Mouse (Mus musculus): ENCODE results near the gene Akap7. TPM values are rescaled to one million over a fixed set of nuclear protein-coding genes. Genes with fewer than 3 reads are reported as not detected.

Akap7 gene
- polyA plus RNA-seq, 1 experiment from 2014 or later = 23.1 TPM

- Histone ChIP-seq H3K9me3 (ENCODE audit: control insufficient read depth, low read length) (no peaks in the 10 kb centered on the region), H3K4me1 (replicated peaks; ENCODE audit: control insufficient read depth, insufficient read depth) (no peaks in the 10 kb centered on the region), H3K4me2 (replicated peaks; ENCODE audit: low read depth) (no peak overlapping the region), H3K36me3 (ENCODE audit: control insufficient read depth, insufficient read depth, low read length) (no peaks in the 10 kb centered on the region), H3K27me3 (ENCODE audit: control insufficient read depth, insufficient read depth, low read length) (no peaks in the 10 kb centered on the region), H3K9ac (ENCODE audit: low read length) (no peak overlapping the region), H3K27ac (replicated peaks) (no peak overlapping the region), H3K4me3 (ENCODE audit: low read depth, low read length) (no peak overlapping the region)
- no peak for ATAC-seq (ENCODE audit: low FRiP score, low TSS enrichment)
- TF ChIP-seq CTCF (IDR thresholded peaks at IDR 0.05; ENCODE audit: low read depth) (no peak), EP300 (optimal IDR thresholded peaks at IDR 0.05) (no peak)
- no peak for DNase-seq (ENCODE audit: low spot score)
- WGBS = 50% methylated on average over 2 of the region's 2 CpGs
Observed at GRCm38 (mm10) chr10:25161701-25162100, 146.0 kb downstream of the Akap7 start.

GRCm38 (mm10) chr10:25158651-25159050, 149.0 kb downstream of the Akap7 start:
- no peaks in the 10 kb centered on the region for H3K36me3 ChIP-seq (ENCODE audit: control insufficient read depth, insufficient read depth, low read length)
- DNase-seq (ENCODE audit: low spot score) (no peak), ATAC-seq (ENCODE audit: low FRiP score, low TSS enrichment) (no peak)
- TF ChIP-seq EP300 (optimal IDR thresholded peaks at IDR 0.05) (no peak), CTCF (IDR thresholded peaks at IDR 0.05; ENCODE audit: low read depth) (no peak)
- no peaks in the 10 kb centered on the region for H3K4me1 ChIP-seq (replicated peaks; ENCODE audit: control insufficient read depth, insufficient read depth)
- 78% methylated on average over 5 of the region's 5 CpGs for whole genome bisulfite sequencing
- no peaks in the 10 kb centered on the region for H3K9me3 ChIP-seq (ENCODE audit: control insufficient read depth, low read length)
- no peak overlapping the region for H3K4me3 ChIP-seq (ENCODE audit: low read depth, low read length)
- H3K27me3 ChIP-seq (ENCODE audit: control insufficient read depth, insufficient read depth, low read length) = no peaks in the 10 kb centered on the region
- H3K9ac ChIP-seq (ENCODE audit: low read length) = no peak overlapping the region
- H3K4me2 ChIP-seq (replicated peaks; ENCODE audit: low read depth) = no peak overlapping the region
- no peak overlapping the region for H3K27ac ChIP-seq (replicated peaks)

GRCm38 (mm10) chr10:25157339-25157738, 150.3 kb downstream of the Akap7 start:
- ATAC-seq (ENCODE audit: low FRiP score, low TSS enrichment) (no peak), DNase-seq (ENCODE audit: low spot score) (no peak)
- TF ChIP-seq EP300 (optimal IDR thresholded peaks at IDR 0.05) (no peak), CTCF (IDR thresholded peaks at IDR 0.05; ENCODE audit: low read depth) (no peak)
- no peaks in the 10 kb centered on the region for H3K27me3 ChIP-seq (ENCODE audit: control insufficient read depth, insufficient read depth, low read length)
- H3K9me3 ChIP-seq (ENCODE audit: control insufficient read depth, low read length) = no peaks in the 10 kb centered on the region
- no peak overlapping the region for H3K27ac ChIP-seq (replicated peaks)
- no peaks in the 10 kb centered on the region for H3K4me1 ChIP-seq (replicated peaks; ENCODE audit: control insufficient read depth, insufficient read depth)
- H3K4me2 ChIP-seq (replicated peaks; ENCODE audit: low read depth) = no peak overlapping the region
- H3K4me3 ChIP-seq (ENCODE audit: low read depth, low read length) = no peak overlapping the region
- no peaks in the 10 kb centered on the region for H3K36me3 ChIP-seq (ENCODE audit: control insufficient read depth, insufficient read depth, low read length)
- H3K9ac ChIP-seq (ENCODE audit: low read length) = no peak overlapping the region

- no peak for ATAC-seq (ENCODE audit: low FRiP score, low TSS enrichment)
- no peaks in the 10 kb centered on the region for H3K4me1 ChIP-seq (replicated peaks; ENCODE audit: control insufficient read depth, insufficient read depth)
- H3K27ac ChIP-seq (replicated peaks) = no peak overlapping the region
- no peak for DNase-seq (ENCODE audit: low spot score)
- H3K4me3 ChIP-seq (ENCODE audit: low read depth, low read length) = no peak overlapping the region
- H3K27me3 ChIP-seq (ENCODE audit: control insufficient read depth, insufficient read depth, low read length) = no peaks in the 10 kb centered on the region
- H3K4me2 ChIP-seq (replicated peaks; ENCODE audit: low read depth) = no peak overlapping the region
- no peak overlapping the region for H3K9ac ChIP-seq (ENCODE audit: low read length)
- no peak for TF ChIP-seq CTCF (IDR thresholded peaks at IDR 0.05; ENCODE audit: low read depth)
- TF ChIP-seq EP300 (optimal IDR thresholded peaks at IDR 0.05) = no peak
- H3K9me3 ChIP-seq (ENCODE audit: control insufficient read depth, low read length) = no peaks in the 10 kb centered on the region
- no peaks in the 10 kb centered on the region for H3K36me3 ChIP-seq (ENCODE audit: control insufficient read depth, insufficient read depth, low read length)
- 72% methylated on average over 6 of the region's 6 CpGs for WGBS
Observed at GRCm38 (mm10) chr10:25154225-25154624, 153.4 kb downstream of the Akap7 start.

DNA sequence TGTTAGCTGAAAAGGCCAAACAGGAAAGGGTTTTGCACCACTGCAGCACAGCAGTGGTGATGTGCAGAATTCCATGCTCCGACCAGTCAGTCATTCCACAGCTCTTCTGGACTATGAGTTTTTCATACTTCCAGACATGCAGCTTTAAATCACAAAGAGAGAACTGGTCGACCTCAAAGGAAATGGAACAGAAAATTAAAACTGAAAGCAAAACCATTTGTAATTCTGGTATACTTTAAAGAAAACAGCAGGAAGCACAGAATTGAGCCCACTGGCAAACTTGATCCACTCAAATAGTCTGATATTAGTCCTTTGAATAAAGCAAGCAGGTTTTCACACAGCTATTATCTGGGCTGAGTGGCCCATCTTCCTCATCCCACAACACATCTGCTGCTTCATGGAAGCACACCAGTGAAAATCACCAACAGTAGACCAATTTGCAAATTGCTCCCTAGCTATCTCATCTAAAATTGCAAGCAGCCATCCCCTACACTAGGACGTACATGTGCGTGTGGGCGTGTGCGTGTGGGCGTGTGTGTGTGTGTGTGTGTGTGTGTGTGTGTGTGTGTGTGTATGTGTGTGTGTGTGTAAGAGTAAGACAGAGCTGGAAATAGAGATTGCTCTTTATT, 156.4 kb downstream of the Akap7 start:
- H3K9me3 ChIP-seq (ENCODE audit: control insufficient read depth, low read length) = no peaks in the 10 kb centered on the region
- ATAC-seq (ENCODE audit: low FRiP score, low TSS enrichment) (no peak), DNase-seq (ENCODE audit: low spot score) (no peak)
- H3K4me2 ChIP-seq (replicated peaks; ENCODE audit: low read depth) = no peak overlapping the region
- H3K4me1 ChIP-seq (replicated peaks; ENCODE audit: control insufficient read depth, insufficient read depth) = no peaks in the 10 kb centered on the region
- H3K36me3 ChIP-seq (ENCODE audit: control insufficient read depth, insufficient read depth, low read length) = no peaks in the 10 kb centered on the region
- no peak overlapping the region for H3K4me3 ChIP-seq (ENCODE audit: low read depth, low read length)
- no peaks in the 10 kb centered on the region for H3K27me3 ChIP-seq (ENCODE audit: control insufficient read depth, insufficient read depth, low read length)
- 76% methylated on average over 7 of the region's 7 CpGs for WGBS
- H3K9ac ChIP-seq (ENCODE audit: low read length) = no peak overlapping the region
- H3K27ac ChIP-seq (replicated peaks) = no peak overlapping the region
- no peak for TF ChIP-seq EP300 (optimal IDR thresholded peaks at IDR 0.05)
- no peak for TF ChIP-seq CTCF (IDR thresholded peaks at IDR 0.05; ENCODE audit: low read depth)

DNA sequence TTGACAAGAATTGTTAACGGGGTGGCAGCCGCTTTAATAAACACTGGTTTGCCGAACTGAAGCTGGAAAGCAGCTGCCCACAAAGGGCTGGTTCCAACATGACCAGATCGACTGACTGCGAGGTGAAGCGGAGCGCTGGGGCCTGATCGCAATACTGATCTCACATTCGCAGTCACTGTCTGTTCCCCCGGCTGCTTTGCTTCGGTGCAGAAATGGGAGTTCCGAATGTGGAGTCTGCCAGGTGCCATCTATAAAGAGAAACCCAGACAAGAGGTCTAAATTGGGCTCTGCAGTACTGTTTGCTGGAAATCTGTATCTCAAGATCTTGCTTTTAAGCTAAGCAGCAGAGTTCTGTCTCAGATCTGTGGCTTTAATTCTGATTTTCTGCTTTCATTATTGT, 161.8 kb downstream of the Akap7 start:
- no peak overlapping the region for H3K4me2 ChIP-seq (replicated peaks; ENCODE audit: low read depth)

More for the DNA sequence above, 161.8 kb downstream of the Akap7 start:
- H3K4me1 ChIP-seq (replicated peaks; ENCODE audit: control insufficient read depth, insufficient read depth) = no peaks in the 10 kb centered on the region
- TF ChIP-seq CTCF (IDR thresholded peaks at IDR 0.05; ENCODE audit: low read depth) (no peak), EP300 (optimal IDR thresholded peaks at IDR 0.05) (no peak)
- no peaks in the 10 kb centered on the region for H3K36me3 ChIP-seq (ENCODE audit: control insufficient read depth, insufficient read depth, low read length)
- ATAC-seq (ENCODE audit: low FRiP score, low TSS enrichment) (no peak), DNase-seq (ENCODE audit: low spot score) (no peak)
- no peaks in the 10 kb centered on the region for H3K27me3 ChIP-seq (ENCODE audit: control insufficient read depth, insufficient read depth, low read length)
- H3K9me3 ChIP-seq (ENCODE audit: control insufficient read depth, low read length) = no peaks in the 10 kb centered on the region
- no peak overlapping the region for H3K27ac ChIP-seq (replicated peaks)
- H3K4me3 ChIP-seq (ENCODE audit: low read depth, low read length) = no peak overlapping the region
- H3K9ac ChIP-seq (ENCODE audit: low read length) = no peak overlapping the region
- 73% methylated on average over 12 of the region's 12 CpGs for WGBS

Data from stomach, postnatal 0 days (tissue).